Mouse (Mus musculus) limb, embryonic 14.5 days (tissue): ENCODE results near the gene Nucks1. TPM values are rescaled to one million over a fixed set of nuclear protein-coding genes. Genes with fewer than 3 reads are reported as not detected.

ENCODE experiments used
- ATAC-seq: fragments of 200-750 bp; cut with Nextera tagmentation; 2 replicates; pipeline ENCODE4 v1.8.0; 2017; ENCODE audit warnings: low read depth, moderate number of reproducible peaks, moderate TSS enrichment; ENCODE audit not compliant: low FRiP score
- DNase-seq: peaks from one replicate; pipeline ENCODE4 v3.0.0-alpha.2; 2015; ENCODE audit warnings: low spot score
- H3K27ac ChIP-seq: fragments of 300-500 bp; sonication (generic); replicated peaks from 2 replicates; pipeline ENCODE4 v1.5.1; 2014; ENCODE audit warnings: low read depth, mild to moderate bottlenecking, low read length, moderate library complexity, mixed read lengths
- H3K27me3 ChIP-seq: fragments of 300-500 bp; sonication (generic); 2 replicates; pipeline ENCODE4 v1.6.1; 2014; ENCODE audit warnings: low read length, mixed read lengths; ENCODE audit not compliant: control insufficient read depth, insufficient read depth
- H3K36me3 ChIP-seq: fragments of 300-500 bp; sonication (generic); 2 replicates; pipeline ENCODE4 v1.6.1; 2014; ENCODE audit warnings: mild to moderate bottlenecking, low read length, moderate library complexity, mixed read lengths; ENCODE audit not compliant: control insufficient read depth, insufficient read depth
- H3K4me1 ChIP-seq: fragments of 300-500 bp; sonication (generic); 2 replicates; pipeline ENCODE4 v1.6.1; 2014; ENCODE audit warnings: antibody characterized with exemption, low read length, mixed read lengths; ENCODE audit not compliant: control insufficient read depth, insufficient read depth
- H3K4me2 ChIP-seq: fragments of 300-500 bp; sonication (generic); replicated peaks from 2 replicates; pipeline ENCODE4 v1.6.1; 2014; ENCODE audit warnings: low read depth, mild to moderate bottlenecking, low read length, moderate library complexity; ENCODE audit not compliant: severe bottlenecking
- H3K4me3 ChIP-seq: fragments of 300-500 bp; sonication (generic); replicated peaks from 2 replicates; pipeline ENCODE4 v1.5.1; 2014; ENCODE audit warnings: low read length
- H3K9ac ChIP-seq: fragments of 300-500 bp; sonication (generic); 2 replicates; pipeline ENCODE4 v1.6.1; 2014; ENCODE audit warnings: mild to moderate bottlenecking, low read depth, low read length, moderate library complexity; ENCODE audit not compliant: severe bottlenecking
- H3K9me3 ChIP-seq: fragments of 300-500 bp; sonication (generic); 2 replicates; pipeline ENCODE4 v1.6.1; 2016; ENCODE audit warnings: low read length; ENCODE audit not compliant: control insufficient read depth
- POLR2A ChIP-seq: fragments of 200-500 bp; IDR thresholded peaks from 2 replicates; pipeline ENCODE4 v1.8.0; 2012; ENCODE audit warnings: inconsistent platforms, mild to moderate bottlenecking, moderate library complexity, borderline replicate concordance; ENCODE audit not compliant: insufficient read depth, insufficient read length; ENCODE audit errors: extremely low read depth
- WGBS: fragments of 180-500 bp; shearing (Covaris S2); extraction: QIAGEN DNeasy Blood & Tissue Kit; methylation state at CpG from one replicate; pipeline ENCODE4 v1.1.7; 2014; 5-methylcytosine and 5-hydroxymethylcytosine counted together
- polyA plus RNA-seq, 2 experiments: library from polyadenylated mRNA; depleted of rRNA in 1 of 2; stranded (reverse) in 1 of 2; unstranded in 1 of 2; fragments of >200 nt; fragmentation: Nextera tagmentation in 1 of 2; extraction: Ambion mirVana in 1 of 2; gene quantifications; 2 replicates each; pipeline versions ENCODE4 v1.2.1 to v1.2.3; 2012 to 2014

Nucks1 gene
- polyA plus RNA-seq, 2 experiments, result 52.0 to 68.4 TPM

GRCm38 (mm10) chr1:131980471-131980870 lies 70.1 kb downstream of the Nucks1 start:
- Histone ChIP-seq H3K36me3 (no peaks in the 10 kb centered on the region), H3K27me3 (no peaks in the 10 kb centered on the region), H3K4me2 (no peak overlapping the region), H3K9me3 (no peaks in the 10 kb centered on the region), H3K4me1 (no peaks in the 10 kb centered on the region), H3K27ac (no peak overlapping the region), H3K9ac (no peak overlapping the region), H3K4me3 (no peak overlapping the region)
- no peak for TF ChIP-seq POLR2A
- WGBS, result 22% methylated on average over 2 of the region's 2 CpGs
- no peak for DNase-seq
- no peak for ATAC-seq

GRCm38 (mm10) chr1:131981378-131982013 lies 71.2 kb downstream of the Nucks1 start:
- Histone ChIP-seq H3K27me3 (no peaks in the 10 kb centered on the region), H3K9me3 (no peaks in the 10 kb centered on the region), H3K27ac (no peak overlapping the region), H3K4me1 (no peaks in the 10 kb centered on the region), H3K4me3 (no peak overlapping the region), H3K4me2 (no peak overlapping the region), H3K9ac (no peak overlapping the region), H3K36me3 (no peaks in the 10 kb centered on the region)
- 49% methylated on average over 12 of the region's 12 CpGs for WGBS
- DNase-seq, result peak; percentile 56
- TF ChIP-seq POLR2A, result no peak
- peak; percentile 73 for ATAC-seq

- no peak overlapping the region for H3K4me2 ChIP-seq
- no peaks in the 10 kb centered on the region for H3K36me3 ChIP-seq
- H3K27ac ChIP-seq, result no peak overlapping the region
- no peaks in the 10 kb centered on the region for H3K4me1 ChIP-seq
- H3K4me3 ChIP-seq, result no peak overlapping the region
- TF ChIP-seq POLR2A, result no peak
- WGBS, result 17% methylated on average over 5 of the region's 5 CpGs
- H3K9me3 ChIP-seq, result no peaks in the 10 kb centered on the region
- no peak overlapping the region for H3K9ac ChIP-seq
- no peaks in the 10 kb centered on the region for H3K27me3 ChIP-seq
- ATAC-seq (peak; percentile 71), DNase-seq (peak; percentile 67)
Observed at GRCm38 (mm10) chr1:131982907-131983306, 72.6 kb downstream of the Nucks1 start.

- DNase-seq (no peak), ATAC-seq (no peak)
- Histone ChIP-seq H3K27me3 (no peaks in the 10 kb centered on the region), H3K4me2 (no peak overlapping the region), H3K27ac (no peak overlapping the region), H3K9ac (no peak overlapping the region), H3K4me1 (no peaks in the 10 kb centered on the region), H3K9me3 (no peaks in the 10 kb centered on the region), H3K36me3 (no peaks in the 10 kb centered on the region), H3K4me3 (no peak overlapping the region)
- TF ChIP-seq POLR2A, result no peak
- WGBS, result 78% methylated on average over 2 of the region's 2 CpGs
Observed at GRCm38 (mm10) chr1:131983806-131984205, 73.5 kb downstream of the Nucks1 start.

Other genes starting within 250 kb of the Nucks1 start
- gene Rab7b, start 221.8 kb upstream of the Nucks1 start, polyA plus RNA-seq (2012; rRNA removed), result 2.4 and 3.8 TPM in 2 replicates
- gene Rab7b, start 221.8 kb upstream of the Nucks1 start, polyA plus RNA-seq (2014; fragmentation: Nextera tagmentation; extraction: Ambion mirVana), result 5.9 and 8.4 TPM in 2 replicates
- gene Slc26a9, start 166.5 kb upstream of the Nucks1 start, polyA plus RNA-seq (2012; rRNA removed), result 0.03 and 0.09 TPM in 2 replicates
- gene Slc26a9, start 166.5 kb upstream of the Nucks1 start, polyA plus RNA-seq (2014; fragmentation: Nextera tagmentation; extraction: Ambion mirVana), result not detected in 2 replicates
- gene Pm20d1, start 113.2 kb upstream of the Nucks1 start, polyA plus RNA-seq (2012; rRNA removed), result 0.42 and 0.53 TPM in 2 replicates
- 0.29 and 0.90 TPM in 2 replicates for gene Pm20d1, start 113.2 kb upstream of the Nucks1 start, polyA plus RNA-seq (2014; fragmentation: Nextera tagmentation; extraction: Ambion mirVana)
- gene Slc41a1, start 83.0 kb upstream of the Nucks1 start, polyA plus RNA-seq (2012; rRNA removed), result 27.0 and 43.4 TPM in 2 replicates
- gene Slc41a1, start 83.0 kb upstream of the Nucks1 start, polyA plus RNA-seq (2014; fragmentation: Nextera tagmentation; extraction: Ambion mirVana), result 13.3 and 15.3 TPM in 2 replicates
- 22.8 and 25.4 TPM in 2 replicates for gene Rab29, start 43.3 kb upstream of the Nucks1 start, polyA plus RNA-seq (2012; rRNA removed)
- 25.2 and 27.7 TPM in 2 replicates for gene Rab29, start 43.3 kb upstream of the Nucks1 start, polyA plus RNA-seq (2014; fragmentation: Nextera tagmentation; extraction: Ambion mirVana)
- gene Slc45a3, start 52.4 kb downstream of the Nucks1 start, polyA plus RNA-seq (2012; rRNA removed), result 9.9 and 13.1 TPM in 2 replicates
- 10.5 and 11.1 TPM in 2 replicates for gene Slc45a3, start 52.4 kb downstream of the Nucks1 start, polyA plus RNA-seq (2014; fragmentation: Nextera tagmentation; extraction: Ambion mirVana)
- gene Elk4, start 97.1 kb downstream of the Nucks1 start, polyA plus RNA-seq (2012; rRNA removed), result 26.8 and 30.0 TPM in 2 replicates
- gene Elk4, start 97.1 kb downstream of the Nucks1 start, polyA plus RNA-seq (2014; fragmentation: Nextera tagmentation; extraction: Ambion mirVana), result 36.6 and 38.8 TPM in 2 replicates
- 1.1 and 1.3 TPM in 2 replicates for gene Mfsd4a, start 157.5 kb downstream of the Nucks1 start, polyA plus RNA-seq (2012; rRNA removed)
- gene Mfsd4a, start 157.5 kb downstream of the Nucks1 start, polyA plus RNA-seq (2014; fragmentation: Nextera tagmentation; extraction: Ambion mirVana), result 12.3 and 15.3 TPM in 2 replicates
- 8.5 and 9.2 TPM in 2 replicates for gene Cdk18, start 229.2 kb downstream of the Nucks1 start, polyA plus RNA-seq (2012; rRNA removed)
- gene Cdk18, start 229.2 kb downstream of the Nucks1 start, polyA plus RNA-seq (2014; fragmentation: Nextera tagmentation; extraction: Ambion mirVana), result 2.5 and 3.7 TPM in 2 replicates